Mouse (Mus musculus): ENCODE data around the gene Fkbp3. TPM values are rescaled to one million over a fixed set of nuclear protein-coding genes. Genes with fewer than 3 reads are reported as not detected.

Fkbp3 gene
- polyA plus RNA-seq, 1 experiment from 2014 or later = 538 TPM

- Histone ChIP-seq H3K9me3 (no peaks in the 10 kb centered on the region), H3K27me3 (no peaks in the 10 kb centered on the region), H3K4me1 (no peaks in the 10 kb centered on the region), H3K4me3 (no peak overlapping the region), H3K4me2 (replicated peaks) (no peak overlapping the region), H3K27ac (no peak overlapping the region), H3K36me3 (peaks cover 5% of the 10 kb centered on the region; the same call in 1 of the 2 replicates), H3K9ac (no peak overlapping the region)
- 96% methylated on average over 6 of the region's 6 CpGs for WGBS
- ATAC-seq (ENCODE audit: insufficient number of reproducible peaks, insufficient read depth, low FRiP score, low TSS enrichment) = no peak
Observed at GRCm38 (mm10) chr12:65022842-65023241, 51.0 kb downstream of the Fkbp3 start.

Other genes with a start within 250 kb of the Fkbp3 start
- gene Gm527, start 156.1 kb downstream of the Fkbp3 start, polyA plus RNA-seq (2016; fragmentation: Nextera tagmentation; extraction: Ambion mirVana) = 4.3 and 4.7 TPM in 2 replicates
- 11.9 and 14.2 TPM in 2 replicates for gene Klhl28, start 108.5 kb downstream of the Fkbp3 start, polyA plus RNA-seq (2016; fragmentation: Nextera tagmentation; extraction: Ambion mirVana)
- 29.5 and 30.8 TPM in 2 replicates for gene Togaram1, start 108.2 kb downstream of the Fkbp3 start, polyA plus RNA-seq (2016; fragmentation: Nextera tagmentation; extraction: Ambion mirVana)
- gene Prpf39, start 37.7 kb downstream of the Fkbp3 start, polyA plus RNA-seq (2016; fragmentation: Nextera tagmentation; extraction: Ambion mirVana) = 77.0 and 84.7 TPM in 2 replicates
- gene Fancm, start 1.6 kb upstream of the Fkbp3 start, polyA plus RNA-seq (2016; fragmentation: Nextera tagmentation; extraction: Ambion mirVana) = 14.2 and 16.5 TPM in 2 replicates
- gene Mis18bp1, start 98.6 kb upstream of the Fkbp3 start, polyA plus RNA-seq (2016; fragmentation: Nextera tagmentation; extraction: Ambion mirVana) = 72.3 and 74.0 TPM in 2 replicates
- gene Wdr20rt, start 151.5 kb upstream of the Fkbp3 start, polyA plus RNA-seq (2016; fragmentation: Nextera tagmentation; extraction: Ambion mirVana) = not detected in 2 replicates